Mouse (Mus musculus): Measurements from ENCODE around the gene Zbtb7a. TPM values are rescaled to one million over a fixed set of nuclear protein-coding genes. Genes with fewer than 3 reads are reported as not detected.

The Zbtb7a gene
- polyA plus RNA-seq, 1 experiment from 2014 or later, result 7.9 TPM

DNA sequence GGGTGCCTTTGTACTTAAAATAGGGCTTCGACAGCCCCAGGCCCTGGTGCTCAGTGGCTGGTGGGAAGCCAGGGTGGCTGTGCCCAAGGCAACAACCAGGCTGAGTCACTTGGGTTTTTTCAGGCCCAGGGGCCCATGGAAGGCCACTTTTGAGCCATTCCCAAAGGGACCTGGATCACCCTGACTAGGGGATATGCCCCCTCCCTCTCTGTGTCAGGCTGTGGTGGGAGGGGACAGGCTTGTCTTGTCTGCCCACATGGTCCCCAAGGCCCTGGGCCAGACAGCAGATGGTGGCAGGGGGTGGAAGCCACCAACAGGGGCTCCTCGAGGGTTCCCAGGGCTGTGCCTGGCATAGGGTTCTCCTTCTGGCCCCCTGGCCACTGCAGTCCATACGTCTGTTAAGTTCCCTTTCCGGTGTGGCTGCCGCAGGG is 7.5 kb downstream of the Zbtb7a start:
- Histone ChIP-seq H3K36me3 (ENCODE audit: control insufficient read depth, insufficient read depth, low read length) (peaks cover 27% of the 10 kb centered on the region), H3K4me2 (replicated peaks; ENCODE audit: low read depth, low read length) (no peak overlapping the region; the same call in 1 of the 2 replicates), H3K9me3 (ENCODE audit: control insufficient read depth, low read length) (no peaks in the 10 kb centered on the region), H3K27me3 (ENCODE audit: control insufficient read depth, insufficient read depth, low read length) (no peaks in the 10 kb centered on the region), H3K9ac (ENCODE audit: low read depth, low read length) (0 out of 2 replicates have a peak overlapping the region, but pooled peaks have one; percentile 7), H3K27ac (ENCODE audit: low read depth, low read length) (0 out of 2 replicates have a peak overlapping the region, but pooled peaks have one; percentile 42), H3K4me3 (ENCODE audit: low read depth, low read length) (no peak overlapping the region), H3K4me1 (replicated peaks; ENCODE audit: control insufficient read depth, insufficient read depth, low read length) (peaks cover 18% of the 10 kb centered on the region)
- ATAC-seq (ENCODE audit: low FRiP score), result no peak
- 72% methylated on average over 5 of the region's 5 CpGs for WGBS
- DNase-seq (ENCODE audit: low spot score), result no peak

DNA sequence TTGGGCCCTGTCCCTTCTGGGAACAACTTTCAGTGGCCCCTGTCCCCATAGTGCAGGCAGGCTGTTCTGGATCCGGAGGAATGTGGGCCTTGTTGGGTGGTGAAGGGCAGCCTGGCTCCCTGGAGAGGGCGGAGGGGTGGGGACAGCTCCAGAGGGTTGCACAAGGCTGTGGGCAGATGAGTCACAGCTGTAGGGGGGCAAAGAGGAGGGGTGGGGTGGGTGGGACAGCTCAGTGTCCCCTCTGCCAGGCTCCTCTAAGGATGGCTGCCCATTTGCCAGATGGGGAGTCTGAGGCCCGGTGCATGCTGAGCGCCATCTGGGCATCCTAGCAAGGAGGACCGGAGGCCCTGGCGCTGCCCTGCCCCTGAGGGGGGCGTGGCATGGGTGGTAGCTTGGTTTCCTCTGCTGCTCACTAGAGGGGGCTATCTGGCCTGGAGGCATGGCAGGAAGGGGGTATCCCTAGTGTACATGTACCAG is 8.2 kb downstream of the Zbtb7a start:
- Histone ChIP-seq H3K4me2 (replicated peaks; ENCODE audit: low read depth, low read length) (no peak overlapping the region), H3K27me3 (ENCODE audit: control insufficient read depth, insufficient read depth, low read length) (no peaks in the 10 kb centered on the region), H3K36me3 (ENCODE audit: control insufficient read depth, insufficient read depth, low read length) (peaks cover 31% of the 10 kb centered on the region), H3K4me3 (ENCODE audit: low read depth, low read length) (no peak overlapping the region), H3K9me3 (ENCODE audit: control insufficient read depth, low read length) (no peaks in the 10 kb centered on the region), H3K4me1 (replicated peaks; ENCODE audit: control insufficient read depth, insufficient read depth, low read length) (peaks cover 18% of the 10 kb centered on the region), H3K27ac (ENCODE audit: low read depth, low read length) (no peak overlapping the region; the same call in 1 of the 2 replicates), H3K9ac (ENCODE audit: low read depth, low read length) (no peak overlapping the region)
- WGBS, result 96% methylated on average over 7 of the region's 7 CpGs
- no peak for ATAC-seq (ENCODE audit: low FRiP score)
- DNase-seq (ENCODE audit: low spot score), result no peak

DNA sequence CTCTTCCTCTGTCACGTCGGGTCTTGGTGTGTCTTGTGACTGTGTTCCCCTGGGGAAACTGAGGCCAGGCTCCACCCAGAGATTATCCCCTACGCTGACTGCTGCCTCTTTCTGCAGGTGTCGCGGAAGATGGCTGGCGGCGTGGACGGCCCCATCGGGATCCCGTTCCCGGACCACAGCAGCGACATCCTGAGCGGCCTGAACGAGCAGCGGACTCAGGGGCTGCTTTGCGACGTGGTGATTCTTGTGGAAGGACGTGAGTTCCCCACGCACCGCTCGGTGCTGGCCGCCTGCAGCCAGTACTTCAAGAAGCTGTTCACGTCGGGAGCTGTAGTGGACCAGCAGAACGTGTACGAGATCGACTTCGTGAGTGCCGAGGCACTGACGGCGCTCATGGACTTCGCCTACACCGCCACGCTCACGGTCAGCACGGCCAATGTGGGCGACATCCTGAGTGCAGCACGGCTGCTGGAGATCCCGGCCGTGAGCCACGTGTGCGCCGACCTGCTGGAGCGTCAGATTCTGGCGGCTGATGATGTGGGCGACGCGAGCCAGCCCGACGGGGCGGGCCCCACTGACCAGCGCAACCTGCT is 8.9 kb downstream of the Zbtb7a start:
- Histone ChIP-seq H3K36me3 (ENCODE audit: control insufficient read depth, insufficient read depth, low read length) (peaks cover 38% of the 10 kb centered on the region), H3K27ac (ENCODE audit: low read depth, low read length) (no peak overlapping the region), H3K4me2 (replicated peaks; ENCODE audit: low read depth, low read length) (no peak overlapping the region)

DNA sequence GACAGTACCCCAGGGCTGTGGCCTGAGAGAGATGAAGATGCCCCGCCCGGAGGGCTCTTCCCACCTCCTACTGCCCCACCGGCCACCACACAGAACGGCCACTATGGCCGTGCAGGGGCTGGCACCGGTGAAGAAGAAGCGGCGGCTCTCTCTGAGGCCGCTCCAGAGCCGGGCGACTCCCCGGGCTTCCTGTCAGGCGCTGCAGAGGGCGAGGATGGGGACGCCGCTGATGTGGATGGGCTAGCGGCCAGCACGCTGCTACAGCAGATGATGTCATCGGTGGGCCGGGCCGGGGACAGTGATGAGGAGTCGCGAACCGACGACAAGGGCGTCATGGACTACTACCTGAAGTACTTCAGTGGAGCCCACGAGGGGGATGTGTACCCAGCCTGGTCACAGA is 9.6 kb downstream of the Zbtb7a start:
- WGBS, result 96% methylated on average over 27 of the region's 27 CpGs
- H3K4me3 ChIP-seq (ENCODE audit: low read depth, low read length), result no peak overlapping the region
- no peaks in the 10 kb centered on the region for H3K27me3 ChIP-seq (ENCODE audit: control insufficient read depth, insufficient read depth, low read length)
- ATAC-seq (ENCODE audit: low FRiP score), result no peak
- no peak overlapping the region for H3K4me2 ChIP-seq (replicated peaks; ENCODE audit: low read depth, low read length)
- peaks cover 9% of the 10 kb centered on the region for H3K4me1 ChIP-seq (replicated peaks; ENCODE audit: control insufficient read depth, insufficient read depth, low read length)
- peaks cover 38% of the 10 kb centered on the region for H3K36me3 ChIP-seq (ENCODE audit: control insufficient read depth, insufficient read depth, low read length)
- no peak for DNase-seq (ENCODE audit: low spot score)
- H3K9me3 ChIP-seq (ENCODE audit: control insufficient read depth, low read length), result no peaks in the 10 kb centered on the region
- H3K27ac ChIP-seq (ENCODE audit: low read depth, low read length), result no peak overlapping the region
- H3K9ac ChIP-seq (ENCODE audit: low read depth, low read length), result no peak overlapping the region

More for the DNA sequence above, 8.9 kb downstream of the Zbtb7a start:
- no peak overlapping the region for H3K4me3 ChIP-seq (ENCODE audit: low read depth, low read length)
- no peak overlapping the region for H3K9ac ChIP-seq (ENCODE audit: low read depth, low read length)
- peaks cover 13% of the 10 kb centered on the region for H3K4me1 ChIP-seq (replicated peaks; ENCODE audit: control insufficient read depth, insufficient read depth, low read length)
- 96% methylated on average over 52 of the region's 52 CpGs for WGBS
- no peaks in the 10 kb centered on the region for H3K9me3 ChIP-seq (ENCODE audit: control insufficient read depth, low read length)
- H3K27me3 ChIP-seq (ENCODE audit: control insufficient read depth, insufficient read depth, low read length), result no peaks in the 10 kb centered on the region
- ATAC-seq (ENCODE audit: low FRiP score), result no peak
- no peak for DNase-seq (ENCODE audit: low spot score)

DNA sequence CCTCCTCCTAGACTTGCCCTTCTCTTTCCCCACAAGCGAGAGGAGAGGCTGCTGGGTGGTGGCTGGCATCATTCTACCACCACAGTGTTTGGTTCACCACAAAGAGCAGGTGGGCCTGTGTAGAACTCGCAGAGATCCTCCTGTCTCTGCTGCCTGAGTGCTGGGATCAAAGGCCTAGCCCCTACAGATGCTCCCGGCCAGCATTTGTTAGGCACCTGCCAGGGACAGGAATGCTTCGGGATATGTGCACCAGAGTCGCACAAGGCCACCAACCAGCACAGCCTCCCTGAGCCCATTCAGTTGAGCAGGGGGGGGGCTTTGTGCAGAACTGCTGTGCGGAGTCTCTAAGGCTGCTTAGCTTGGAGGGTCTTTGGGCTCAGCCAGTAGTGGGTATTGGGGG is 10.3 kb downstream of the Zbtb7a start:
- Histone ChIP-seq H3K9ac (ENCODE audit: low read depth, low read length) (no peak overlapping the region), H3K4me1 (replicated peaks; ENCODE audit: control insufficient read depth, insufficient read depth, low read length) (peaks cover 5% of the 10 kb centered on the region), H3K4me3 (ENCODE audit: low read depth, low read length) (no peak overlapping the region), H3K9me3 (ENCODE audit: control insufficient read depth, low read length) (no peaks in the 10 kb centered on the region), H3K27me3 (ENCODE audit: control insufficient read depth, insufficient read depth, low read length) (no peaks in the 10 kb centered on the region), H3K36me3 (ENCODE audit: control insufficient read depth, insufficient read depth, low read length) (peaks cover 38% of the 10 kb centered on the region), H3K27ac (ENCODE audit: low read depth, low read length) (no peak overlapping the region), H3K4me2 (replicated peaks; ENCODE audit: low read depth, low read length) (no peak overlapping the region)
- no peak for ATAC-seq (ENCODE audit: low FRiP score)
- DNase-seq (ENCODE audit: low spot score), result no peak
- 96% methylated on average over 6 of the region's 6 CpGs for WGBS

DNA sequence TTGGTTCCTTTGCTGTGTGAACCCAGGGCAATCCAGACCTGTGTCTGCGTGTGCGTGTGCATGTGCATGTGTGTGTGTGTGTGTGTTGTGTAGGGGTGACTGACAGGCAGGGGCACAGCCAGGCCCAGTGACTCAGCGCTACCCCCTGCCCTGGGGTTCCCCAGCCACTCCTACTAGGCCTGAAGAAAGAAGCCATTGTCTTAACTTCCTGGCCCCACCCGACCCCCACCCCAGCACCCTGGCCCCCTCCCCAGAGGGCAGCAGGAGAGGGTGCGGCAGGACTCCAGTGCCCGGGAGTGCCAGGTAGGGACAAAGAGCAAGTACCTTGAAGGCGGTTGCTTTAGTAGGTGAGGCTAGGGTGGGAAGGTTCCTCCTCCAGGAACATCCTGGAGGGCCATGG is 10.8 kb downstream of the Zbtb7a start:
- DNase-seq (ENCODE audit: low spot score) (no peak), ATAC-seq (ENCODE audit: low FRiP score) (no peak)
- H3K4me2 ChIP-seq (replicated peaks; ENCODE audit: low read depth, low read length), result no peak overlapping the region
- no peak overlapping the region for H3K27ac ChIP-seq (ENCODE audit: low read depth, low read length)
- no peaks in the 10 kb centered on the region for H3K27me3 ChIP-seq (ENCODE audit: control insufficient read depth, insufficient read depth, low read length)
- no peaks in the 10 kb centered on the region for H3K9me3 ChIP-seq (ENCODE audit: control insufficient read depth, low read length)
- H3K4me1 ChIP-seq (replicated peaks; ENCODE audit: control insufficient read depth, insufficient read depth, low read length), result peaks cover under 1% of the 10 kb centered on the region
- WGBS, result 89% methylated on average over 7 of the region's 7 CpGs
- H3K36me3 ChIP-seq (ENCODE audit: control insufficient read depth, insufficient read depth, low read length), result peaks cover 38% of the 10 kb centered on the region
- H3K9ac ChIP-seq (ENCODE audit: low read depth, low read length), result no peak overlapping the region
- no peak overlapping the region for H3K4me3 ChIP-seq (ENCODE audit: low read depth, low read length)

DNA sequence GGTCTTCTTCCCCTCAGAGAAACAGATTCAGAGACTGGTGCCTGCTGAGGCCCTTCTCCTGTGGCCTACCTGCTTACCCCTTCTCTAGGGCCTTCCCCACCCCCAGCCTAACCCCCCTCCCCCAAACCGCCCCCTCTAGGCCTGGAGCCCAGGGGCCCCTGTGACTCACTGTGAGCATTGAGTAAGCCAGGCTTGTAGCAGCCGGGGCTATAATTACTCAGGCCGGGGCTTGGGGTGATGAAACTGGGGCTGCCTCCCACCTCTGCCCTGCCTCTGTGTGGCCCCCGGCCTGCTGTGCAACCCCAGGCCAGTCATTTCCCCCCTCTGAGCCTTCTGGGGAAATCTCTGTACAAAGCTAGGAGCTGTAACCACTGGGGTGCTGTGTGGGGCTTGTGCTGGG is 11.3 kb downstream of the Zbtb7a start:
- H3K9me3 ChIP-seq (ENCODE audit: control insufficient read depth, low read length), result no peaks in the 10 kb centered on the region
- 88% methylated on average over 4 of the region's 4 CpGs for WGBS
- no peak overlapping the region for H3K27ac ChIP-seq (ENCODE audit: low read depth, low read length)
- no peaks in the 10 kb centered on the region for H3K27me3 ChIP-seq (ENCODE audit: control insufficient read depth, insufficient read depth, low read length)
- DNase-seq (ENCODE audit: low spot score) (no peak), ATAC-seq (ENCODE audit: low FRiP score) (no peak)
- H3K4me1 ChIP-seq (replicated peaks; ENCODE audit: control insufficient read depth, insufficient read depth, low read length), result no peaks in the 10 kb centered on the region; the same call in 1 of the 2 replicates
- H3K4me3 ChIP-seq (ENCODE audit: low read depth, low read length), result no peak overlapping the region
- H3K36me3 ChIP-seq (ENCODE audit: control insufficient read depth, insufficient read depth, low read length), result peaks cover 38% of the 10 kb centered on the region
- H3K4me2 ChIP-seq (replicated peaks; ENCODE audit: low read depth, low read length), result no peak overlapping the region
- no peak overlapping the region for H3K9ac ChIP-seq (ENCODE audit: low read depth, low read length)

DNA sequence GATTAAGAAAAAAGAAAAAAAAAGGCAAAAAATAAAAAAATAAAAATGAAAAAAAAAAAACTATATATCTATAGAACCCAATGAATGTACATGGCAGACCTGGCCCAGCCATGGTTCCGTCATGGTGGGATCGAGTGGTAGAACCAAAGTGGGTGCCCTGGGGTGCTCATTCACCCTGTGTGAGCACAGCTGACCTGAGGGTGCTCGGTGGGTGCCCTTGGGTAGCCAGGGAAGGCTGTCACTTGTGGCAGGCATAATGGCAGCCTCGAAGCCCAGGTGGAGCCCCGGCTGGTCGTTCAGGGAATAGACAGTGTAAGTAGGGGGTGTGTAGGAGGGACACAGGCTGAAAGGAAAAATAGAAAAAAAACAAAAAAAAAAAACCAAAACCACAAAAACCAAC is 16.2 kb downstream of the Zbtb7a start:
- Histone ChIP-seq H3K27ac (ENCODE audit: low read depth, low read length) (no peak overlapping the region), H3K4me2 (replicated peaks; ENCODE audit: low read depth, low read length) (no peak overlapping the region), H3K9me3 (ENCODE audit: control insufficient read depth, low read length) (no peaks in the 10 kb centered on the region), H3K4me3 (ENCODE audit: low read depth, low read length) (no peak overlapping the region), H3K9ac (ENCODE audit: low read depth, low read length) (no peak overlapping the region), H3K36me3 (ENCODE audit: control insufficient read depth, insufficient read depth, low read length) (peaks cover 33% of the 10 kb centered on the region), H3K27me3 (ENCODE audit: control insufficient read depth, insufficient read depth, low read length) (no peaks in the 10 kb centered on the region), H3K4me1 (replicated peaks; ENCODE audit: control insufficient read depth, insufficient read depth, low read length) (no peaks in the 10 kb centered on the region)
- no peak for ATAC-seq (ENCODE audit: low FRiP score)
- WGBS, result 74% methylated on average over 6 of the region's 6 CpGs
- DNase-seq (ENCODE audit: low spot score), result no peak

DNA sequence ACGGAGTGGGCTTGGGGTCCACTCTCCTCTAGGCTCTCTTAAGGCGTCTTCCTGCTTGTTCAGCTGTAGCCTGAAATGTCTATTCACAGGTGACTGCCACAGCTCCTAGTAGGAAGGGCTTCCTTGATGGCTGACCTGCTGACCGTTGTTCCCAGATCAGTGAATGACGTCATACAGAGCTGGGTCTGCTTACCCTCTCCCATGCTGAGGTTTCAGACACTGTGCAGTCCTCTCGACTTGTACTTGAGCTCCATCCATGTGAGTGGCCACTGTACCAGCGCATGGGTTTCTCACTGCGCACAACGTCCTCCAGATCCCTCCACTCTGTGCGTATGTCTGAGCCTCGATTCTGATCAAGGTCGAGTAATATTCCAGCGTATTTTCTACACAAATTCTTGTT is 17.6 kb downstream of the Zbtb7a start:
- H3K27me3 ChIP-seq (ENCODE audit: control insufficient read depth, insufficient read depth, low read length), result no peaks in the 10 kb centered on the region
- no peak overlapping the region for H3K4me3 ChIP-seq (ENCODE audit: low read depth, low read length)
- H3K4me1 ChIP-seq (replicated peaks; ENCODE audit: control insufficient read depth, insufficient read depth, low read length), result no peaks in the 10 kb centered on the region
- DNase-seq (ENCODE audit: low spot score), result no peak
- H3K9ac ChIP-seq (ENCODE audit: low read depth, low read length), result no peak overlapping the region
- 74% methylated on average over 12 of the region's 12 CpGs for WGBS
- H3K9me3 ChIP-seq (ENCODE audit: control insufficient read depth, low read length), result no peaks in the 10 kb centered on the region
- peaks cover 32% of the 10 kb centered on the region for H3K36me3 ChIP-seq (ENCODE audit: control insufficient read depth, insufficient read depth, low read length)
- H3K4me2 ChIP-seq (replicated peaks; ENCODE audit: low read depth, low read length), result no peak overlapping the region
- no peak for ATAC-seq (ENCODE audit: low FRiP score)
- H3K27ac ChIP-seq (ENCODE audit: low read depth, low read length), result no peak overlapping the region

Measured in hindbrain, embryonic 11.5 days (tissue).